Mouse (Mus musculus) forebrain, embryonic 14.5 days (tissue): ENCODE data around the gene Errfi1. TPM values are rescaled to one million over a fixed set of nuclear protein-coding genes. Genes with fewer than 3 reads are reported as not detected.

Source experiments
- ATAC-seq: fragments of 200-750 bp; cut with Nextera tagmentation; 2 replicates; pipeline ENCODE4 v1.8.0; 2017; ENCODE audit warnings: mild to moderate bottlenecking, moderate library complexity
- DNase-seq: peaks from one replicate; pipeline ENCODE4 v3.0.0-alpha.2; 2015; ENCODE audit warnings: low spot score
- H3K27ac ChIP-seq: fragments of 300-500 bp; sonication (generic); 2 replicates; pipeline ENCODE4 v1.5.1; 2014; ENCODE audit warnings: low read depth, mild to moderate bottlenecking, control low read depth, low read length, moderate library complexity
- H3K27me3 ChIP-seq: fragments of 300-500 bp; sonication (generic); replicated peaks from 2 replicates; pipeline ENCODE4 v1.6.1; 2014; ENCODE audit warnings: low read length, control low read depth, mixed read lengths; ENCODE audit not compliant: control insufficient read depth, insufficient read depth
- H3K36me3 ChIP-seq: fragments of 300-500 bp; sonication (generic); 2 replicates; pipeline ENCODE4 v1.6.1; 2014; ENCODE audit warnings: low read length, control low read depth; ENCODE audit not compliant: control insufficient read depth, insufficient read depth
- H3K4me1 ChIP-seq: fragments of 300-500 bp; sonication (generic); 2 replicates; pipeline ENCODE4 v1.6.1; 2014; ENCODE audit warnings: antibody characterized with exemption, low read length, control low read depth; ENCODE audit not compliant: control insufficient read depth, insufficient read depth
- H3K4me2 ChIP-seq: fragments of 300-500 bp; sonication (generic); 2 replicates; pipeline ENCODE4 v1.6.1; 2014; ENCODE audit warnings: mild to moderate bottlenecking, control low read depth, low read length
- H3K4me3 ChIP-seq: fragments of 300-500 bp; sonication (generic); 2 replicates; pipeline ENCODE4 v1.5.1; 2014; ENCODE audit warnings: low read depth, low read length, control low read depth
- H3K9ac ChIP-seq: fragments of 300-500 bp; sonication (generic); 2 replicates; pipeline ENCODE4 v1.6.1; 2014; ENCODE audit warnings: mild to moderate bottlenecking, low read length, control low read depth, moderate library complexity
- H3K9me3 ChIP-seq: fragments of 300-500 bp; sonication (generic); replicated peaks from 2 replicates; pipeline ENCODE4 v1.6.1; 2016; ENCODE audit warnings: low read length, control low read depth, mixed read lengths; ENCODE audit not compliant: control insufficient read depth
- WGBS: fragments of 180-500 bp; shearing (Covaris S2); extraction: QIAGEN DNeasy Blood & Tissue Kit; methylation state at CpG from one replicate; pipeline ENCODE4 v1.1.7; 2014; 5-methylcytosine and 5-hydroxymethylcytosine counted together
- polyA plus RNA-seq: library from polyadenylated mRNA; unstranded; fragments of >200 nt; fragmentation: Nextera tagmentation; extraction: Ambion mirVana; gene quantifications from 2 replicates; pipeline ENCODE4 v1.2.1, GENCODE M21; 2014

The Errfi1 gene
- polyA plus RNA-seq, 1 experiment from 2014 or later: 17.4 TPM

- Histone ChIP-seq H3K4me3 (peak overlapping the region; percentile 89), H3K4me1 (peaks cover 8% of the 10 kb centered on the region), H3K36me3 (peaks cover 19% of the 10 kb centered on the region), H3K9ac (peak overlapping the region; percentile 95), H3K27ac (peak overlapping the region; percentile 71), H3K9me3 (no peaks in the 10 kb centered on the region), H3K27me3 (no peaks in the 10 kb centered on the region), H3K4me2 (peak overlapping the region; percentile 80)
- ATAC-seq: peak; percentile 91
- DNase-seq: peak; percentile 99
- under 1% methylated on average over 54 of the region's 56 CpGs for WGBS
These were observed 55.9 kb downstream of the Errfi1 start for GRCm38 (mm10) chr4:150909451-150910156.

- 0 out of 2 replicates have a peak overlapping the region, but pooled peaks have one; percentile 21 for H3K9ac ChIP-seq
- peaks cover 13% of the 10 kb centered on the region for H3K36me3 ChIP-seq
- ATAC-seq (peak; percentile 5; the same call in 1 of the 2 replicates), DNase-seq (no peak)
- H3K4me3 ChIP-seq: peak overlapping the region; percentile 13; the same call in 1 of the 2 replicates
- no peaks in the 10 kb centered on the region for H3K9me3 ChIP-seq
- WGBS: 88% methylated on average over 19 of the region's 19 CpGs
- peak overlapping the region; percentile 33; the same call in 1 of the 2 replicates for H3K27ac ChIP-seq
- H3K27me3 ChIP-seq: no peaks in the 10 kb centered on the region
- H3K4me1 ChIP-seq: peaks cover 14% of the 10 kb centered on the region
- H3K4me2 ChIP-seq: peak overlapping the region; percentile 80
These were observed 56.6 kb downstream of the Errfi1 start for GRCm38 (mm10) chr4:150910164-150910951.

GRCm38 (mm10) chr4:150913743-150914142, 60.0 kb downstream of the Errfi1 start:
- Histone ChIP-seq H3K4me1 (peaks cover 14% of the 10 kb centered on the region), H3K4me2 (peak overlapping the region; percentile 57), H3K9ac (peak overlapping the region; percentile 80), H3K4me3 (peak overlapping the region; percentile 66), H3K36me3 (no peaks in the 10 kb centered on the region), H3K27me3 (no peaks in the 10 kb centered on the region), H3K9me3 (no peaks in the 10 kb centered on the region), H3K27ac (0 out of 2 replicates have a peak overlapping the region, but pooled peaks have one; percentile 60)
- no peak for ATAC-seq
- WGBS: 25% methylated on average over 12 of the region's 12 CpGs
- DNase-seq: no peak

GRCm38 (mm10) chr4:150914290-150914733, 60.6 kb downstream of the Errfi1 start, which contains the start of the genes Park7 and Tnfrsf9:
TSS of gene Park7 (minus strand) at chr4:150914437.
TSS of gene Tnfrsf9 (plus strand) at chr4:150914562.
- ATAC-seq (peak; percentile 86), DNase-seq (peak; percentile 98)
- H3K4me2 ChIP-seq: peak within 1 kb of the TSS; percentile 57
- peak within 1 kb of the TSS; percentile 66 for H3K4me3 ChIP-seq
- peaks cover 11% of the 10 kb centered on the region for H3K4me1 ChIP-seq
- no peaks in the 10 kb centered on the region for H3K9me3 ChIP-seq
- H3K9ac ChIP-seq: peak within 1 kb of the TSS; percentile 80
- WGBS: under 1% methylated on average over 48 of the region's 48 CpGs
- H3K27ac ChIP-seq: peak within 1 kb of the TSS; percentile 60; the same call in 1 of the 2 replicates
- H3K27me3 ChIP-seq: no peaks in the 10 kb centered on the region
- no peaks in the 10 kb centered on the region for H3K36me3 ChIP-seq

GRCm38 (mm10) chr4:150915181-150915906, 61.6 kb downstream of the Errfi1 start:
- no peaks in the 10 kb centered on the region for H3K9me3 ChIP-seq
- WGBS: 48% methylated on average over 10 of the region's 10 CpGs
- H3K4me1 ChIP-seq: peaks cover 11% of the 10 kb centered on the region
- DNase-seq: peak; percentile 26
- ATAC-seq: no peak
- H3K9ac ChIP-seq: peak overlapping the region; percentile 80
- H3K36me3 ChIP-seq: no peaks in the 10 kb centered on the region
- H3K4me2 ChIP-seq: peak overlapping the region; percentile 57
- 0 out of 2 replicates have a peak overlapping the region, but pooled peaks have one; percentile 22 for H3K27ac ChIP-seq
- peak overlapping the region; percentile 66 for H3K4me3 ChIP-seq
- H3K27me3 ChIP-seq: no peaks in the 10 kb centered on the region

GRCm38 (mm10) chr4:150917336-150918027, 63.8 kb downstream of the Errfi1 start:
- Histone ChIP-seq H3K9ac (no peak overlapping the region), H3K36me3 (no peaks in the 10 kb centered on the region), H3K4me1 (peaks cover 11% of the 10 kb centered on the region), H3K4me3 (no peak overlapping the region), H3K4me2 (no peak overlapping the region), H3K27me3 (no peaks in the 10 kb centered on the region), H3K27ac (no peak overlapping the region), H3K9me3 (no peaks in the 10 kb centered on the region)
- ATAC-seq (no peak), DNase-seq (no peak)
- 73% methylated on average over 8 of the region's 8 CpGs for WGBS
